ENCODE assay signal across 26 mouse cellular contexts in the genomic region with DNA sequence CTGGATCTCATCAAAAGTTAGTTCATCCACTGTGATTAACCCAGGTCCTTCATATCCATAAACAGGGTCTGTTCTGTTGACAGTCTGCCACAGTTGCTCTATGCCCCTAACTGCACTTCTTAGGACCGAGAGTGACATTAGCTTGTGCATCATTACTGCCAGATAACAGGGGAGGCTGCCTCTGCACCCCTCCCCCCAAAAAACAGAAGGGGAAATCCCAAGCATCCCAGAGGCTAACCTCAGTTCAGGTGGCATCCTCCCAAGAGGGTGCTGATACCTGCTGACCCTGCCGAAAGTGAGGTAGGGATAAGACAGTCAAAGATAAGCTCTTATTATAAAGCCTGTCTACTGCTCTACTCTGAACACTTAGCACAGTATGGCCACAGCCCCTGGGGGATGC.
"Had no signal": no experiment of that assay in that cellular context is flagged by ENCODE, and none has a peak within 500 bp of the region (broad histone marks: within the 10 kb centered on the region; RNA-seq: fewer than 3 reads in every experiment).

No protein-coding gene starts in this region.

- H3K9me3 ChIP-seq: embryonic facial prominence, embryonic 10.5 days; embryonic facial prominence, embryonic 12.5 days; embryonic facial prominence, embryonic 13.5 days; embryonic facial prominence, embryonic 15.5 days; forebrain, embryonic 10.5 days; forebrain, embryonic 12.5 days; forebrain, embryonic 13.5 days; forebrain, embryonic 15.5 days; heart, embryonic 10.5 days had no signal

- H3K4me2 ChIP-seq: embryonic facial prominence, embryonic 12.5 days; embryonic facial prominence, embryonic 13.5 days; embryonic facial prominence, embryonic 15.5 days; forebrain, embryonic 12.5 days; forebrain, embryonic 13.5 days; forebrain, embryonic 15.5 days had no signal

- DNase-seq: cerebellum, adult 9-11 months; cerebellum, postnatal 10 days; cerebellum, postnatal 25 days; cerebellum, postnatal 36 days; embryo, embryonic 11 days; forebrain, postnatal 0 days; gastrocnemius, adult 2 months; gastrocnemius, postnatal 10 days; gastrocnemius, postnatal 14 days; gastrocnemius, postnatal 25 days; gastrocnemius, postnatal 36 days; heart, adult 11 months; heart, adult 18-20 months; heart, adult 2 months had no signal

- H3K36me3 ChIP-seq: embryonic facial prominence, embryonic 10.5 days; embryonic facial prominence, embryonic 12.5 days; embryonic facial prominence, embryonic 13.5 days; embryonic facial prominence, embryonic 15.5 days; forebrain, embryonic 10.5 days; forebrain, embryonic 12.5 days; forebrain, embryonic 15.5 days; heart, embryonic 10.5 days had no signal

- ATAC-seq: forebrain, embryonic 13.5 days; forebrain, embryonic 14.5 days; forebrain, embryonic 15.5 days; forebrain, embryonic 16.5 days; forebrain, postnatal 0 days had no signal

- H3K27me3 ChIP-seq: forebrain, embryonic 15.5 days had no signal

- H3K4me3 ChIP-seq: embryonic facial prominence, embryonic 10.5 days; embryonic facial prominence, embryonic 12.5 days; embryonic facial prominence, embryonic 13.5 days; embryonic facial prominence, embryonic 15.5 days; erythroblast, embryonic 14.5 days; forebrain, embryonic 10.5 days; forebrain, embryonic 12.5 days; forebrain, embryonic 13.5 days; forebrain, embryonic 15.5 days; gastrocnemius, adult 2 months; heart, adult 2 months; heart, embryonic 10.5 days had no signal

- H3K9ac ChIP-seq: embryonic facial prominence, embryonic 12.5 days; embryonic facial prominence, embryonic 13.5 days; embryonic facial prominence, embryonic 15.5 days; forebrain, embryonic 12.5 days; forebrain, embryonic 13.5 days; forebrain, embryonic 15.5 days; forebrain, postnatal 0 days had no signal

- H3K27ac ChIP-seq: embryonic facial prominence, embryonic 10.5 days; embryonic facial prominence, embryonic 12.5 days; embryonic facial prominence, embryonic 13.5 days; embryonic facial prominence, embryonic 15.5 days; forebrain, embryonic 12.5 days; forebrain, embryonic 13.5 days; forebrain, embryonic 15.5 days; gastrocnemius, adult 2 months; heart, adult 2 months; heart, embryonic 10.5 days had no signal

- H3K4me1 ChIP-seq: forebrain, embryonic 12.5 days; heart, embryonic 10.5 days had no signal
